Mouse (Mus musculus) MEL (cell line): ENCODE data around the gene Mrps24. TPM values are rescaled to one million over a fixed set of nuclear protein-coding genes. Genes with fewer than 3 reads are reported as not detected.
A peak's percentile ranks its signal among the peaks of the same experiment; 100 is the strongest.

ENCODE experiments used
- DNase-seq: peaks from one replicate; pipeline ENCODE4 v3.0.0; 2011; ENCODE audit warnings: low read depth, low spot score
- H3K27ac ChIP-seq: 2 replicates; pipeline ENCODE4 v1.5.1; 2012; ENCODE audit warnings: low read depth, mild to moderate bottlenecking, control low read depth, low read length, moderate library complexity; ENCODE audit not compliant: control insufficient read depth
- H3K27me3 ChIP-seq, 2 experiments: fragments of 150-350 bp in 1 of 2; sonication (generic) in 1 of 2; 2 replicates each; pipeline ENCODE4 v1.6.1; 2012; ENCODE audit warnings: low read length in 2 of 2, mild to moderate bottlenecking in 2 of 2, improper control_type of control experiment in 1 of 2, moderate library complexity in 1 of 2; ENCODE audit not compliant: insufficient read depth in 2 of 2, control insufficient read depth in 1 of 2
- H3K36me3 ChIP-seq, 2 experiments: 2 replicates each; pipeline ENCODE4 v1.6.1; 2012 to 2014; ENCODE audit warnings: low read length in 2 of 2, improper control_type of control experiment in 1 of 2, inconsistent platforms in 1 of 2, mild to moderate bottlenecking in 1 of 2; ENCODE audit not compliant: insufficient read depth in 2 of 2, control insufficient read depth in 1 of 2
- H3K4me1 ChIP-seq, 2 experiments: fragments of 150-350 bp in 1 of 2; sonication (generic) in 1 of 2; 2 replicates each; pipeline ENCODE4 v1.6.1; 2012; ENCODE audit warnings: low read length in 2 of 2, improper control_type of control experiment in 1 of 2, mild to moderate bottlenecking in 1 of 2; ENCODE audit not compliant: insufficient read depth in 2 of 2, control insufficient read depth in 1 of 2
- H3K4me3 ChIP-seq, 2 experiments: fragments of 150-350 bp in 1 of 2; sonication (generic) in 1 of 2; 2 replicates each; pipeline ENCODE4 v1.5.1; 2012; ENCODE audit warnings: low read depth in 2 of 2, low read length in 2 of 2, mild to moderate bottlenecking in 2 of 2, moderate library complexity in 2 of 2, control low read depth in 1 of 2, improper control_type of control experiment in 1 of 2; ENCODE audit not compliant: control insufficient read depth in 1 of 2, insufficient read depth in 1 of 2
- H3K79me2 ChIP-seq: 2 replicates; pipeline ENCODE4 v1.6.1; 2012; ENCODE audit warnings: mild to moderate bottlenecking, low read length, moderate library complexity; ENCODE audit not compliant: control insufficient read depth, poor library complexity, insufficient read depth
- H3K9ac ChIP-seq: 2 replicates; pipeline ENCODE4 v1.6.1; 2012; ENCODE audit warnings: low read depth, mild to moderate bottlenecking, control low read depth, low read length, moderate library complexity; ENCODE audit not compliant: control insufficient read depth, poor library complexity, severe bottlenecking
- H3K9me3 ChIP-seq: fragments of 150-350 bp; sonication (generic); replicated peaks from 2 replicates; pipeline ENCODE4 v1.6.1; 2012; ENCODE audit warnings: mild to moderate bottlenecking, low read length, improper control_type of control experiment, moderate library complexity; ENCODE audit not compliant: insufficient read depth
- BHLHE40 ChIP-seq: IDR thresholded peaks from 2 replicates; pipeline ENCODE4 v1.6.1; 2012; ENCODE audit warnings: low read depth, mild to moderate bottlenecking, inconsistent platforms, low read length, improper control_type of control experiment, borderline replicate concordance
- CHD1 ChIP-seq: IDR thresholded peaks from 2 replicates; pipeline ENCODE4 v1.6.1; 2012; ENCODE audit warnings: low read depth, mild to moderate bottlenecking, inconsistent platforms, low read length, improper control_type of control experiment
- CTCF ChIP-seq, 3 experiments: IDR thresholded peaks in 2 of 3; conservative IDR thresholded peaks in 1 of 3; 2 replicates each; pipeline ENCODE4 v1.5.1; 2011 to 2012; ENCODE audit warnings: low read length in 3 of 3, low read depth in 2 of 3, mild to moderate bottlenecking in 2 of 3, improper control_type of control experiment in 1 of 3, inconsistent platforms in 1 of 3, mixed read lengths in 1 of 3, moderate library complexity in 1 of 3; ENCODE audit not compliant: control insufficient read depth in 1 of 3, insufficient read depth in 1 of 3, poor library complexity in 1 of 3, severe bottlenecking in 1 of 3
- E2F4 ChIP-seq: IDR thresholded peaks from 2 replicates; pipeline ENCODE4 v1.6.1; 2011; ENCODE audit warnings: low read depth, low read length, improper control_type of control experiment, borderline replicate concordance
- ELF1 ChIP-seq: IDR thresholded peaks from 2 replicates; pipeline ENCODE4 v1.6.1; 2014; ENCODE audit warnings: low read depth, mild to moderate bottlenecking, inconsistent platforms, low read length, improper control_type of control experiment, moderate library complexity
- EP300 ChIP-seq, 2 experiments: IDR thresholded peaks; 2 replicates each; pipeline ENCODE4 v1.6.1; 2011; ENCODE audit warnings: improper control_type of control experiment in 2 of 2, low read length in 2 of 2, low read depth in 1 of 2, mild to moderate bottlenecking in 1 of 2
- GABPA ChIP-seq: IDR thresholded peaks from 2 replicates; pipeline ENCODE4 v1.6.1; 2012; ENCODE audit warnings: low read depth, mild to moderate bottlenecking, inconsistent platforms, low read length, improper control_type of control experiment, moderate library complexity
- GATA1 ChIP-seq: IDR thresholded peaks from 2 replicates; pipeline ENCODE4 v1.6.1; 2011; ENCODE audit warnings: low read depth, low read length, improper control_type of control experiment
- HCFC1 ChIP-seq: IDR thresholded peaks from 2 replicates; pipeline ENCODE4 v1.6.1; 2012; ENCODE audit warnings: low read depth, mild to moderate bottlenecking, inconsistent platforms, low read length, improper control_type of control experiment, moderate library complexity
- JUND ChIP-seq: IDR thresholded peaks from 2 replicates; pipeline ENCODE4 v1.6.1; 2011; ENCODE audit warnings: low read depth, mild to moderate bottlenecking, improper control_type of control experiment, low read length
- KAT2A ChIP-seq: conservative IDR thresholded peaks from 2 replicates; pipeline ENCODE4 v1.6.1; 2012; ENCODE audit warnings: low read depth, low read length, improper control_type of control experiment, inconsistent platforms
- MAFK ChIP-seq: IDR thresholded peaks from 2 replicates; pipeline ENCODE4 v1.6.1; 2011; ENCODE audit warnings: low read depth, mild to moderate bottlenecking, low read length, improper control_type of control experiment, borderline replicate concordance
- MAX ChIP-seq: IDR thresholded peaks from 2 replicates; pipeline ENCODE4 v1.6.1; 2011; ENCODE audit warnings: low read length, improper control_type of control experiment
- MAZ ChIP-seq: IDR thresholded peaks from 2 replicates; pipeline ENCODE4 v1.6.1; 2012; ENCODE audit warnings: low read depth, mild to moderate bottlenecking, inconsistent platforms, low read length, improper control_type of control experiment
- MXI1 ChIP-seq: IDR thresholded peaks from 2 replicates; pipeline ENCODE4 v1.6.1; 2011; ENCODE audit warnings: mild to moderate bottlenecking, low read depth, low read length, improper control_type of control experiment
- MYB ChIP-seq: IDR thresholded peaks from 2 replicates; pipeline ENCODE4 v1.6.1; 2011; ENCODE audit warnings: mild to moderate bottlenecking, low read depth, low read length, improper control_type of control experiment
- MYC ChIP-seq: IDR thresholded peaks from 2 replicates; pipeline ENCODE4 v1.6.1; 2011; ENCODE audit warnings: low read depth, mild to moderate bottlenecking, low read length, improper control_type of control experiment, moderate library complexity
- NELFE ChIP-seq: IDR thresholded peaks from 2 replicates; pipeline ENCODE4 v1.6.1; 2011; ENCODE audit warnings: low read depth, low read length, improper control_type of control experiment
- NRF1 ChIP-seq: IDR thresholded peaks from 2 replicates; pipeline ENCODE4 v1.6.1; 2014; ENCODE audit warnings: low read depth, mild to moderate bottlenecking, inconsistent platforms, low read length, improper control_type of control experiment, moderate library complexity; ENCODE audit not compliant: poor library complexity, insufficient read depth, severe bottlenecking
- POLR2A ChIP-seq, 2 experiments: IDR thresholded peaks; 2 replicates each; pipeline ENCODE4 v1.6.1; 2011 to 2012; ENCODE audit warnings: low read length in 2 of 2, mild to moderate bottlenecking in 2 of 2, control low read depth in 1 of 2, improper control_type of control experiment in 1 of 2, low read depth in 1 of 2, moderate library complexity in 1 of 2; ENCODE audit not compliant: control insufficient read depth in 1 of 2, insufficient read depth in 1 of 2, poor library complexity in 1 of 2
- POLR2AphosphoS2 ChIP-seq: IDR thresholded peaks from 2 replicates; pipeline ENCODE4 v1.6.1; 2011; ENCODE audit warnings: low read length, improper control_type of control experiment
- POLR2AphosphoS5 ChIP-seq: IDR thresholded peaks from 2 replicates; pipeline ENCODE4 v1.6.1; 2012; ENCODE audit warnings: low read depth, borderline replicate concordance, mild to moderate bottlenecking, inconsistent platforms, low read length, moderate library complexity, mixed read lengths
- RAD21 ChIP-seq: IDR thresholded peaks from 2 replicates; pipeline ENCODE4 v1.6.1; 2011; ENCODE audit warnings: mild to moderate bottlenecking, low read depth, low read length, improper control_type of control experiment
- RCOR1 ChIP-seq: IDR thresholded peaks from 2 replicates; pipeline ENCODE4 v1.6.1; 2012; ENCODE audit warnings: low read depth, mild to moderate bottlenecking, inconsistent platforms, low read length, improper control_type of control experiment
- SIN3A ChIP-seq: IDR thresholded peaks from 2 replicates; pipeline ENCODE4 v1.6.1; 2012; ENCODE audit warnings: low read length, improper control_type of control experiment, inconsistent platforms
- SMC3 ChIP-seq: IDR thresholded peaks from 2 replicates; pipeline ENCODE4 v1.6.1; 2011; ENCODE audit warnings: low read depth, low read length, improper control_type of control experiment
- TAL1 ChIP-seq: IDR thresholded peaks from 2 replicates; pipeline ENCODE4 v1.6.1; 2012; ENCODE audit warnings: mild to moderate bottlenecking, inconsistent platforms, low read length, moderate library complexity, mixed read lengths
- TBP ChIP-seq: IDR thresholded peaks from 2 replicates; pipeline ENCODE4 v1.8.0; 2011; ENCODE audit warnings: low read depth, low read length, improper control_type of control experiment
- TCF12 ChIP-seq: IDR thresholded peaks from 2 replicates; pipeline ENCODE4 v1.6.1; 2014; ENCODE audit warnings: low read depth, mild to moderate bottlenecking, inconsistent platforms, low read length, improper control_type of control experiment, moderate library complexity
- UBTF ChIP-seq: IDR thresholded peaks from 2 replicates; pipeline ENCODE4 v1.6.1; 2012; ENCODE audit warnings: low read depth, mild to moderate bottlenecking, inconsistent platforms, low read length, improper control_type of control experiment, moderate library complexity, borderline replicate concordance; ENCODE audit not compliant: insufficient read depth
- USF1 ChIP-seq: IDR thresholded peaks from 2 replicates; pipeline ENCODE4 v1.6.1; 2014; ENCODE audit warnings: low read depth, mild to moderate bottlenecking, inconsistent platforms, low read length, improper control_type of control experiment, moderate library complexity
- USF2 ChIP-seq, 2 experiments: IDR thresholded peaks; 2 replicates each; pipeline ENCODE4 v1.6.1; 2011 to 2012; ENCODE audit warnings: improper control_type of control experiment in 2 of 2, low read length in 2 of 2, borderline replicate concordance in 1 of 2, inconsistent platforms in 1 of 2, low read depth in 1 of 2, mild to moderate bottlenecking in 1 of 2; ENCODE audit not compliant: insufficient read depth in 1 of 2
- ZC3H11A ChIP-seq: IDR thresholded peaks from 2 replicates; pipeline ENCODE4 v1.6.1; 2012; ENCODE audit warnings: low read depth, mild to moderate bottlenecking, inconsistent platforms, low read length, improper control_type of control experiment
- ZKSCAN1 ChIP-seq: IDR thresholded peaks from 2 replicates; pipeline ENCODE4 v1.6.1; 2012; ENCODE audit warnings: low read depth, mild to moderate bottlenecking, inconsistent platforms, low read length, improper control_type of control experiment, moderate library complexity
- ZMIZ1 ChIP-seq: IDR thresholded peaks from 2 replicates; pipeline ENCODE4 v1.6.1; 2012; ENCODE audit warnings: low read depth, mild to moderate bottlenecking, inconsistent platforms, low read length, improper control_type of control experiment, moderate library complexity
- ZNF384 ChIP-seq: IDR thresholded peaks from 2 replicates; pipeline ENCODE4 v1.6.1; 2012; ENCODE audit warnings: low read depth, mild to moderate bottlenecking, inconsistent platforms, low read length, improper control_type of control experiment
- polyA plus RNA-seq, 2 experiments: library from polyadenylated mRNA; stranded (reverse) in 1 of 2; unstranded in 1 of 2; fragments of >175 nt in 1 of 2; fragments of >200 nt in 1 of 2; gene quantifications; 2 replicates each; pipeline versions ENCODE4 v1.2.1 to v1.2.4; 2012; ENCODE audit warnings: low replicate concordance in 2 of 2, low read depth in 1 of 2; ENCODE audit not compliant: insufficient read length in 2 of 2, insufficient read depth in 1 of 2, missing spikeins in 1 of 2
- total RNA-seq: library from RNA; depleted of rRNA; stranded (reverse); fragments of 300-350 nt; gene quantifications from 2 replicates; pipeline ENCODE4 v1.2.3, GENCODE M21; 2012

Gene Mrps24
- total and polyA plus RNA-seq, 3 experiments, result 163 to 184 TPM; not detected in 1

GRCm38 (mm10) chr11:5707530-5708353 lies 7.7 kb downstream of the Mrps24 start:
- Histone ChIP-seq H3K27ac (no peak overlapping the region), H3K79me2 (peaks cover 20% of the 10 kb centered on the region), H3K27me3 (no peaks in the 10 kb centered on the region), H3K4me3 (peak overlapping the region; percentile 81 to 100), H3K9me3 (no peaks in the 10 kb centered on the region), H3K36me3 (peaks cover 0 to 12% of the 10 kb centered on the region in 2 experiments; a peak in 2 of 4 replicates), H3K9ac (peak overlapping the region; percentile 82), H3K4me1 (peaks cover 3 to 7% of the 10 kb centered on the region in 2 experiments)
- TF ChIP-seq GABPA (no peak), NELFE (peak; percentile 98), SIN3A (no peak; the same call in 1 of the 2 replicates), JUND (no peak), ELF1 (peak; percentile 93), MXI1 (peak; percentile 73), POLR2AphosphoS2 (peak; percentile 94), KAT2A (no peak; the same call in 1 of the 2 replicates), EP300 (IDR thresholded peaks at IDR 0.05; ENCODE audit: low read depth in 1 of 2, low read length in 2 of 2) (no peak), SMC3 (no peak), TCF12 (peak; percentile 80), ZNF384 (peak; percentile 81; the same call in 1 of the 2 replicates), USF1 (no peak), E2F4 (no peak), NRF1 (peak; percentile 97), MYB (no peak), CTCF (IDR thresholded peaks at IDR 0.05 in 2 of 3, conservative IDR thresholded peaks at IDR 0.05 in 1 of 3; ENCODE audit: control insufficient read depth in 1 of 3, insufficient read depth in 1 of 3, low read depth in 2 of 3, low read length in 3 of 3, poor library complexity in 1 of 3, severe bottlenecking in 1 of 3) (no peak), BHLHE40 (no peak), HCFC1 (peak; percentile 74), MAX (no peak), GATA1 (no peak), CHD1 (no peak), RCOR1 (no peak), POLR2AphosphoS5 (no peak), UBTF (no peak), MYC (0 out of 2 replicates have a peak, but pooled peaks have one; percentile 68), TAL1 (no peak), MAFK (no peak), ZKSCAN1 (no peak), TBP (peak; percentile 70), ZMIZ1 (peak; percentile 94), POLR2A (IDR thresholded peaks at IDR 0.05; ENCODE audit: control insufficient read depth in 1 of 2, insufficient read depth in 1 of 2, low read depth in 1 of 2, low read length in 2 of 2, poor library complexity in 1 of 2) (peak; percentile 83 to 99; a peak in 3 of 4 replicates), RAD21 (no peak), MAZ (peak; percentile 95), ZC3H11A (no peak), USF2 (IDR thresholded peaks at IDR 0.05; ENCODE audit: borderline replicate concordance in 1 of 2, insufficient read depth in 1 of 2, low read depth in 1 of 2, low read length in 2 of 2) (no peak)
- peak; percentile 96 for DNase-seq
